Mouse (Mus musculus) T-helper 2 cell (primary cell): ENCODE measurements at regions not wholly inside any gene's neighbourhood (a gene's known extent, or its start where the extent isn't known, plus 50 kb on each side); places are given as distances from the start of the nearest gene placed in this dataset.

Experiments
- in situ Hi-C: fragments of 300-600 bp; cut with MboI, MseI; formaldehyde crosslinking; loops from one replicate; pipeline ENCODE4 v1.15.1; 2025; ENCODE audit warnings: high pct_unique_total_duplicates

DNA sequence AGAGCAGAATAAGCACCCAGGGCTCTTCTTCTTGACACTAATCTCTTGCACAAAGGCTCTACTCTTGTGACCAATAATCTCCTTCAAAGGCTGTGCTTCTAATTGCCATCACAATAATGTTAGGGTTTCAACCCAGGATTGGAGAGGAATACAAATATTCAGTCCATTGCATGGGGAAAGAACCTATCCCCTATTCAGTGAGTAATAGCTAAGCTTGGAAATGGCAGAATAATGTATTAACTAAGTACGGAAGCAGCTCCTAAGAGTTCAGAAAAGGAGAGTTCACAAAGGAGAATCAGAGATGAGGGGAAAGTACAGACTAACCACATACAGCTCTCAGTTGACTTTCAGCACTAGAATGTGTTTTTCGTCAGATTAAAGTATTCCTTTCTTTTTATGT lies 544.3 kb downstream of the Nfib start:
- in situ Hi-C loops = no loop called here

DNA sequence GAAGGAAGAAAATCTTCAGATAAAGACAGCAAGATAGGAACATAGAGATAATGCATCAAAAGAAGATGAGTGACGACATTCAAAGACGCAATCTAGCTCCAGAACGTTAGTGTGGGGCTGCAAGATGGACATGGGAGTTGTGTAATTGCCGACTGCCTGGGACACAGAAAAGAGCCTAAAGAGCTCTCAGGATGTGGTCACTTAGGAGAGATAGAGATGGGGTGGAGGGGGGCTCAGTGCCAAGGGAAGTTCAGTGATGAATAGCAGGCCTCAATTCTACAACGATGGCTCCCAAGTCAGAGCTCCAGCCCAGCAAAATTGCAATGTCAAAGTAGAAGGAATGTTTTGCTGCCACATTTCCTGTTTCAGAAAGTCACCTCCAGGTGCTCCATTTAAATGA lies 545.3 kb downstream of the Nfib start:
- in situ Hi-C loops = no loop called here

DNA sequence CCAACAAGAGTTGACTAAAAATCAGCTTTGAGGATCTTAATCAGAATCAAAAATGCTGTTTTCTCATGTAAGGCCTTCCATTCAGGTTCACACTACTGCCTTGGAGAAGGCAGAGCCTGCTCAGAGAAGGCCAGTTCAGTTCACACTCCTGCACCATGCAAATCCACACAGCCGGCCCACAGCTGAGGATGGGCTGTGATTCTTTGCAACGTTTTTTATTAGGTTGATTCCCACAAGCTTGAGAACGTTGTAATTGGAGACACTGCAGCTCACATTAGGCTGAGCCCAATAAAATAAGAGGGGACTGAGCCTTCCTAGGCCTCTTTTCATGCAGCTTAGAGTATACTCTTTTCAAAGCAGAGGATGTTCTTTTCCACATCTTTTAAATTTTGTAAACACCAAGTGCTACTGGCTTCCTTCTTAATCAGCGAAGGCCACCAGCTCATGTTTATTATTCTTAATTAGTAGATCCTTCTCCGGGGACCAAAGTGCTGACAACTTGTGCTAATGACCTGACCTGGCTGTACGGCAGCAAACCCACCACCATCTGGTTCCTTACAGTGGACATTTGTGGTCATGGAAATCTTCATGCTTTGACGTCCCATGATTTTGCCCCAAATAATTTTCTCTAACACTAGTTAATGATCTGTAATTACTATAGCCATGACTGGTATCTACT lies 549.8 kb downstream of the Nfib start:
- in situ Hi-C loops = no loop called here

DNA sequence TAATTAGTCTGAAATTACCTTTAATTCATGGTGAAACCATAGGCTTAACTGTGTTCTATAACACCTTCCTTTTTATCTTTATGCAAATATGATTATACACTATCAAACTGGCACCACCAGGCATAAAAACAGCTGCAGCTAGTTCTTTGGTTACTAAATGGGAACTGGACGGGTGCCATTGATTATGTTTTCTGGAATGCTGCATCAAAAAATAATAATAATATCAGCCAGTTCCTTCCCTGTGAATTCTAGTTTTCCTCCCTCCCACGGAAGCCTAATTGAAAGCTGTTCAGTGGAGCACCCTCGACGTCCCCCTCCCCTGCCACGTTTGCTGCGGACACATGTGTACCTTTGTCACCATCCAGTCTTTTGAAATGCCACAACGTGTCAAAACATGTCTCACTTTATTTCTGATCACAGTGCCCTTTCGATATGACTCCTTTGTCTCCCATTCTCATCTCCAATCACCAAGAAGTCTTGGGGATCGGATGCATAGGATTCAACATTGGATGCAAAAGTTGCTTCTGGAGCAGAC lies 551.5 kb downstream of the Nfib start:
- in situ Hi-C loops = no loop called here

DNA sequence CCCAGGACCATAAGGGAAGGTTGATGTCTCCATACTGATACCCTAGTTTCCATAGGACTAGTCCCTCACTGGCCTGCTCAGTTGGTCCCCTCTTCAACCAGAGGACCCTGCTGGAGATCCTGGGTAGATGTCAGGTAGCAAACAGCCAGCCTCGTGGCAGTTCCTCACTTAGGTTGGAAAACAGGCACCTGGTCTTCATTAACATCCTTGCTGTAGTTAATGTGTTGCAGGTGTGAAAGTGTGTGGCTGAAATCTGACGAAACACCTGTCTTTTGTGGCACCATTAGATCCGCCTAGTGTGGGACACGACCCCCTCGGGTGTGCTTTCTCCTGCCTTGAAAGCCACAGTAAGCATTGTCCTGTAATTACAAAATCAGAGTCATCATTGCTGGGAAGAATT lies 551.9 kb downstream of the Nfib start:
- in situ Hi-C loops = no loop called here

DNA sequence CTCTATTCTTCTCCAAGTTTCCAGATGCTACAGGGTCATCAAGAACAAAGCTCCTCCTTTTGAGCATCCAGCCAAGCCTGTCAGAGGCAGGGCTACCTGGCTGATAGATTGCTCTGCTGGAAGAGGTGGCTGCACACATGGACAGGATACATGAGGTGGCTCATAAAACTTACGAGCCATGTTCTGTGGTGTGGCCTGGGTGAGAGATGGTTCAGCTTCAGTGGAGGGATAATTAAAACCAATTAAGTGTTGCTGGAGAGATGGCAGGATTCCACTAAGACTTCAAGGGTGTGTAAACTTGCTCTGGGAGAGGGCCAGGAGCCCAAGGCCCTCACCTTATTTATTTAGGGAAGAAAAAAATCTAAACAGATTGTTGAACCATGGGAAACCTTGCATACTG lies 555.6 kb downstream of the Nfib start:
- in situ Hi-C loops = no loop called here

DNA sequence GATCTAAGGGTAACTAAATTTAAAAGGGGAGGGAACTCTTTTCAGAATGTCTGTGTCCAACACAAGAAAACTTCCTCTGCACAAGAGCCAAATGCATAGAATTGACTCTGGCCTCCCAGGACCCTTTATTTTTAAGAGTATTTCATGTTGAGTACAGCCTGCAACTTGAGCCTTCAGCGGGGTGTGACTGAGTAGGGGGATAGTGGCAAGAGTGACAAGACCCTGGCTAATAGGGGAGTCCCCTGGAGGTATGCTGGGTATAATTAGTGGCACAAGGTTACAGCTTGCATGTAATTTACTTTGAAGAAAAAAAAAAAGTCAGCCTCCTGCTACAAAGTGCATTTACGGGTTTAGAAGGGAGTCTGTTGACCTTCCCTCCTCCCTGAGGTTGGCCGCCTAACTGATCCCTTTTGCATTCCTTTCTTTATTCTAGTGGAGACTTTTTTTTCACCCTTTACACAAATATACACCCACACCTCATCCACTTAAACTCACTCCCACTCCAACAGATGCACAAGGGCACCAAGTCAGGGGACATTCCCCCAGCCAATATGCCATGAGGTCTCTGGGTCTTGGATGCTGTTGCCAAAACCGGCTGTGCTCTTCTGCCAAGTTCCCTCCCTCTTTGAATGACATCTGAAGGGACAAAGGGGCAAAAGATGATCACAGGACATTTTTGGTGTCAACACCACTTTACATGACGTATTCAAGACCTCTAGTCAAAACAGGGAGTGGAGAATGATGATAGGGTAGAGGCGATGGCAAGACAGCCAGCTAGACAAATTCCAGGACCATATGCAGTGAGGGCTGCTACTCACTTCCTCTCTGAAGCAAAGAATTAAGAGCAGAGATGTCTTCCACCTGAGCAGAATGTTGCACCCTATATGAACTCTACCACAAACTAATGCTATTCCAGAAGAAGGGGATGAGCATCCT lies 557.2 kb downstream of the Nfib start:
- in situ Hi-C loops = no loop called here

DNA sequence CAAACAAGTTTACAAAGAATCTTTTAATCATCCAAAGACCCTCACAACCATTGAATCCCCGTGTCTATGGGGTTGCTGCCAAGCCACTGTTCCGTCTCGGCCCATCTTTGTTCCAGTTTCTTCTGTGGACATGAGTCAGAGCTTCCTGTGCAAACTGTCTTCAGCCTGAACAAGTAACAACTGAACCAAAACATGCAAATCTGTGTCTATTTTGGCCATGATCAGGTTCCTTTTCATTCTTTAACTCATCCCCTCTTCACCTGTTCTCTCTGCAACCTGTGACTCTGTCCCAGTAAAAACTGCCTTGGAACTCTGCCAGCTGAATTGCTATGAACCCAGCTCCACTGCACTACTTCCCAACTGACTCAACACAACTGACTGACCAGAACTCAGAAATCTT lies 563.2 kb downstream of the Nfib start:
- in situ Hi-C loops = no loop called here

DNA sequence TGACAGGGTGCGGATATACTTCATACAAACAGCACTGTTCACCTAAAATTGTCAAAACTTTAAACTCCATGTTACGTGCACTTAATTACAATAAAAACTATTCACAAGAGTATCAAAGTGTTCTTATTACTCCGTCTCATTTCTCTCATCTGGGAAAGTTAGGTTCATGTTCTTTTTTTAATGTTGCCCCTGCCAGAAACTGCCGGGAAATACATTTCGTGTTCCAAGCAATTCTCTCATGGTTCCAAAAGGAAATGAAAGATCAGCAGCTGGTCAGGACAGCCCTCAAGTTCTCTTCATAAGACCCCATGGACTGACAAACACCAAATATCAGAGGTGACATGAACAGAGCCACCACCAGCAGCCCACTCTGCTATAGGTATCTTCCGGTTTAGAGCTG lies 565.7 kb downstream of the Nfib start:
- in situ Hi-C loops = no loop called here

DNA sequence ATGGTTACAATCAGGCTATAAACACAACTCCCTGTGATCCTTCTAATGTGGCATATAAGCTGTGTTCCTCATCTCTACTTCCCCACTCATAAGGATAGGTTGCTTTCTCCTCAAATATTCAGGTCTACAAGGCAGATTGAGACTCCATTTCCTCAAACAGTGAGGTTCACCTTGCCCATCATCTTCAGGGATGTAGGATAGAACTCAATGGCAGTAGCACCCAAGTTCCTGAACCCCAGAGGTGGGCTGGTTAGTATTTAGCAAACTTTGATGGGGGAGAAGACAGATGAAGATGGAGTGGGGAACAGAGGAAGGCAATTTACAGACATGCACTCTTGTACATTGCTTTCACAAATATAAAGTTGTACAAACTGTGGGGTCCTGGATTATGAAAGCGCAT lies 566.5 kb downstream of the Nfib start:
- in situ Hi-C loops = no loop called here

DNA sequence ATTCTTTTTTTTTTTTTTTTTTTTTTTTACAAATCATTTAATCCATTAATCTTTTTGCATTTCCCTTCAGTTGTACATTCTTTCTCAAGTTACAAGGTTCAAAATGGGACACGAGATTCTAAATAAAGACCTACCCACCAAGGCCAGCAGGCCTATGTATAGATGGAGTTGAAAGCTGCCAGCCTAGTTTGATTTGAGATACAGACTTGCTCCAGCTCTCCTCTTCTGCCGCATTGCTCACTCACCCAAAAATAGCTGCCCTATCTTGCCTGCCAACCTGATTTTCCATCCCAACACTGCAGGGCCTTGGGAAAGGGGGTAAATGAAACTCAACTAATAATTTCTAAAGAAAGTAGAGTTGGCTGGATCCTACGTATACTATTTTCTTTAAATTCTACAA lies 572.7 kb downstream of the Nfib start:
- in situ Hi-C loops = no loop called here

DNA sequence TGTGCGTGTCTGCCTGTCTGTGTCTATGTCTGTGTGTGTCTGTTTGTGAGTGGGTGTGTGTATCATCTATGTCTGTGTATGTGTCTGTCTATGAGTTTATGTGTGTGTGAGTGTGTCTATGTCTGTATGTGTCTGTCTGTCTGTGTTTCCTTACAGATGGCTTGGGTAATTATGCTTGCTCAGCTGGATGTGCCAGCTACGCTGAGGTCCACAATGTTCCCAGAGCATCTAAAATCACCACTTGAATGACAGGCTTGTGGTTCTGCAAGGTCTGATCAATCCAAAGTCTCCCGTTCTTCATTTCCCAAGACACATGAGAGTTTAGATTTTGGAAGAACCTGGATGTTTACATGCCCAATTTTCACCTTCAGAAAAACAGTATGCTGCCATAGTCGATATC lies 573.2 kb downstream of the Nfib start:
- in situ Hi-C loops = no loop called here

DNA sequence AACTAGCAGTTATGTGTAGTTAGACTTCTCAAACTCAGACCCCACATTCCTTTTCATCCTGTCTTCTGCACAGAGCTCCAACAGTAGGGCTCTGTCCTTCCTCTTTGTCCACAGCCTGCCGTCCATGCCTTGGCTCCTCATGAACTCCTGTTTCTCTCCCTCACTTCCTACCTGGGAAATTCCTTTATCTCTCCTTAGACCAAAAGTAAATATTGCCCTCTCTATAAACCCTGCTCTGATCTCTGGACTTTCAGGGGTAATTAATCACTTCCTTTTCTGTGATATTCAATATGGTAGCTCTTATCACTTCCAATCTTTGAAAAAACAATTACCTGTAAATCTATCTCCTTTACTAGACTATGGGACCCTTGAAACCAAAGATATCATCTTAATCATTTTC lies 576.1 kb downstream of the Nfib start:
- in situ Hi-C loops = no loop called here

DNA sequence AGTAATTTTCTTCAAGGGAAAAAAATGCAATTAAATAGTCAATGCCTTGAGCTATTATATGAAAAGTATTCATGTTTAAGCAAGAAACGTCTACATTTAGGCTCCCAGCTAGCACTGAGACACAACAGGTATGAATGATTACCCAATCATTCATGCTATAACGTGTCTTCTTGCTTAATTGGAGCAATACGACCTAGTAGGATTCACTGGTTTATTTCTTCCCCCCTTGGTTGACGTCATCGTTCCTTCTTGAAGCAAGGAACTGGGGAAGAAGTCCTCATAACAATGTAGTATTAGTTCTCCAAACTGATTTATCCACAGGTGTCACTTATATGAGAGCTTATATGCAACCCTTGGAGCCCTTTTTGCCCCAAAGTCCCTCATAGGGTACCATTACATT lies 581.8 kb downstream of the Nfib start:
- in situ Hi-C loops = no loop called here

DNA sequence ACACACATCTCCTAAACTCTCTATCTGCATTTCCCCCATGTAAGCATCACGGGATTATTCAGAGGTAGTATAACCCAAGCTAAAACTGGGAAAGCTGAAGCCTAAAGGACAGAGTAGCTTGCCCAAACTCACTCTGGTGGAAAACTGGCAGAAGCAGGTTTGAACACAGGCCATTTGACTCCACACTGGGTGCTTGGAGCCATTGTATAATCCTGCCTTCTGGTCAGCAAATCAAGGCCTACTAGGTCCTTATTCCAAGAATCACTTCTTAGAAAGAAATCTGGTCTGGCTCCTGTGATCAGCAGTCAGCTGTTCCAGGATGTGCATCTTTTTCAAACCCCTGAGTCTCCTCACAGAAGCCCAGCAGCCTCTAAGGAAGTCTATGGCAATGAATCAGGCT lies 582.4 kb downstream of the Nfib start:
- in situ Hi-C loops = no loop called here

DNA sequence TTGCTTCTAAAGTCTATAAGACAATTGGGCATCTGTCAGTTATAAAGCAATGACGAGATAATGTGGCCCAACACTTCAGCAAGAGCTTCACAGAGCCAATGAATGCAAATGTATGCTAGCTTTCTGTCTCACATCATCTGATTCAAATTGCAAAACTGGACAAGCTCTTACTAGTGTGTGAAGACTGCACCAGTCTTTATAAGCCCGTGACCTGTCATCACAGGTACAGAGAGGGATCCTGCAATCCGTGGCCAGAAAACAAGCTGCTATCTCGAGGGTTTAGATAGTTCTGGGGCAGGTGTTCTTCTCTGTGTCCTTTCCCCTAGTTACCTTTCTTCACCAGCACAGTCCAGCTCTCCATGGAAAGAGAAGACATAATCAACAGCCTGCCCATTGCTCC lies 584.8 kb downstream of the Nfib start:
- in situ Hi-C loops = no loop called here

DNA sequence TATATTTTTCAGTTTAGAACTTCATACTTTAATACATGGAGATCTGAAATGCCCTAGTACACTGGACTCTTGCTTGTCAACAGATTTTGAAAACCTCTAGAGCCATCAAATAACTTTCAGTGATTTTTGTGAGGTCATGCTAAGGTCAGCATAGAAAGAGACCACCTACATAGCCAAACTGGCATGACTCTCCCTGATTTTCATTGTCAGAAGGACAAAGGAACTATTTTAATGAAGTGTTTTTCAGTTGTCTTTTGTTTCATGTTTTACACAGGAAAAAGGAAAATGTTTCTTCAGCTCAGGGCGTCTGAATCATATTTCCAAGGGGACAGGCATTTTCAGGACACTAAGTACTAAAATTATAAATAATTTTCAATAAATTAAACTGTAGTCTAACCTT lies 585.2 kb downstream of the Nfib start:
- in situ Hi-C loops = no loop called here

DNA sequence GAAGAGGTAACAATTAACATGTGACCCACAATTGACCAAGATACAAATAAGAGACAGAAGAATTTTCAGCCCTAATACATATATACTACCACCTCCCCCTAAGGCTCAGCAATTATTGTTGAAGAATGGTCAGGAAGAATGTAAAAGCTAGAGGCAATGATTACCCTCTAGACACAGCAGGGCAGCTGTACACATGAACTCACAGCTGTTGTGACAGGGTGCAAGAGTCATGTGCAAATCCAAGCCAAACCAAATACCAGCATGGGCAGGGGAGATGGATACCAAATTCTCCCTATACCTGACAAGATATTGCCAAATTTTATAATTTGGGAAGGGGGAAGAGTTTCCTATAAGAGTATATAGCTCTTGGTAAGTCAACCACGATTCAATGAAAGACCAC lies 603.7 kb downstream of the Nfib start:
- in situ Hi-C loops = no loop called here

DNA sequence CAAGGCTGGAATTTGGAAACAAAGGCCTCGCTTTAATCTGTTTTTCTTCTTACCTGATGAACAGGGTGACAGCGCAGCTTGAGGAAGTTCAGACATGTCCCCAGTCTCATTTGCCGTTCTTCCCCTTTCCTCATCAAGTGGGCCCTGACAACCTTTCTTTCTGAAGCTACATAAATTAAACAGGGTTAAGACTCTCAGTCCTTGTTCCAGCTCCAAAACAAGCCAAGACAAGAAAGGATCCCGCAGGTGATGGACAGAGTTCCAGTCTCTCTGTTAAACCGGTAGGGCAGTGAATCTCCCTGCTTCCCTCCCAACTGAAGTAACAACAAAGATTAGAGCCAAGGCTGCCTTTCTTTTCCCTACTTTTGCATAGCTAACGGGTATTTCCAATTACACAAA lies 605.6 kb downstream of the Nfib start:
- in situ Hi-C loops = no loop called here

DNA sequence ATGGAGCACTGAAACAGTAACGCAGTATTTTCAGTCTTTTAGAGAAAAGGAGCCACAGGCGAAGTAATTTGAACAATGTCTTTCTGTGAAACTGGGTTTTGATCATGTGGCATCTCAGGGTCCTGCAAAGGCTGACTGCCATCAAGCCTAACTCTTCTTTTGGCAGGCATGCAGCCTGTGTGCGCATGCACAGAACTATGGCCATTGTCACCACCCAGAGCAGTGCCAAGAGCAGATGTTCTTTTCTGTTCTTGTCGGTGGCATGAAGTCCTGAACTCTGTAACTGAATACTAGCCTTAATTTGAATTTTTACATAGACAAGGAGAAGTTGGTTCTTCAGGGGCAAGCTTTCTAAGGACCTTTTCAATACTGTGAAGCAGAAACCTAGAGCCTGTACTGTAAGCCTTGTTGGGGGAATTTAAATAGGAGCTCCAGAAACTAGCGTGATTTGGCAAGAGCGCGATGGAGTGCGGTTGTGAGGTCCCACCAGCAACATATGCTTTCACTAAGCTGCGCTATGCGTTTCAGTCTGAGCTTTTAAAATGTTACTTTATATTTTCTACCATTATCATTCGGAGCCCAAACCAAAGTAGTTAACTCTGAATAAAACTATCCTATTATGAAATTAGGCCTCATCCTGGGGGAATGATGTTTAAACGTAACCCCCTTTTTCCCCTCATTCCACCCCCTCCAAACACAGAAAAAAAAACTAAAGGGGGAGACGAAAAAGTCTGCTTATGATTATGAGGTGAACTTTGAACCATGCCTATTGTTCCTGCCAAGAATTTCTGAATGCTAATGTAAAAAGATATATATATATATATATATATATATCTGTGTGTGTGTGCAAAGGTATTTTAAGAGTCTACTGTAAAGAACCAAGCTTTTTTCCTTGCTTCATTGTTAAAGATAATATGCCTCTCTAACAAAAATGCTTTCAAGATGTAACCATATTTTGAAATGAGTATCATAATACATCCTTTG lies 606.3 kb downstream of the Nfib start:
- in situ Hi-C loops = no loop called here

DNA sequence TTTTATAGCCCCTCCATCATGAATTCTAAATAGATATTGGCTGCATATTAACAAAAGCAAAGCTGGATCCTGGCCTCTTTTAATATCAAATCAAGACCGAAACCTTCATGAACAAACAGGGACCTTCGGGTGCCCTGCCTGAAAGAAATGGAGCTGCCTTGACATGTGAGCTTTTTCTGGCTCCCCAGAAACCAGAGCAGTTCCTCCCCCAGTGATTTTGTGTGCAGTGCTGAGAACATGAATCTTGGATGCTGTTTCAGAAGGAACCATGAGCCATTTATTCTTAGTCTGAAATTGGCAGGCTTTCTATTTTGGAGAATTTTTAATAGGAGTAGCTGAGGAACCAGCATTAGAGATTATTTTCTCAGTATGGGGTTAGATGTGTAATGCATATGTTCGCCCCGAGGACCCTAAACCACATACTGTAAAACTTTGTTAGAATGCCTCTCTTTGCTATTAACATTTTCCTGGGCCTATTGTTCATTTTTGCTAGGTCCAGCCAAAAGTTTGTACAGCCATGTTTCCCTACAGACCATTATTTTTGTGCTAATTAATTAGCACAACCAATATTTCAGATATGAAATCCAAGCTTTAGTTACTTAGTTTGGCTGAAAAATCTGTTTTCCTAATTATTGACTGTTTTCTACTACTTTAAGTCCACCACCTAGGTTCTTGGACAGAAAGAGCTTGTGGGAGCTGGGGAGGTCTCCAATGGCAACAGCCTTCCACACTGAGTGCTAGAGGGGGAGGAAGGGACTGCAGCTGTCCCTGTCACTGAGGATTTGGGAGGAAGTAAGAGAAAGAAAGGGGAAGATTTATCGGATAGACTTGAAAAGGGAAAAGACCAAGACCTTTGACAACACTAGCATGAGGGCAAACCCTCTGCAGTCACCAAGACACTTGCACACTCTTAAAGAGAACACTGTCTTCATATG lies 613.0 kb downstream of the Nfib start:
- in situ Hi-C loops = no loop called here
